Mouse (Mus musculus): ENCODE data around the gene Col26a1. TPM values are rescaled to one million over a fixed set of nuclear protein-coding genes. Genes with fewer than 3 reads are reported as not detected.

The Col26a1 gene
- total RNA-seq (2021), result 10 to 100 TPM; 17.5 to 22.3 TPM
- long read RNA-seq, experiment 1, partial matches to known transcripts, result 1 of 9 reads
- long read RNA-seq, experiment 1, other reads (novel, unspliced or antisense), result 3 of 9 reads
- long read RNA-seq, experiment 2, transcript Col26a1-201 (13 exons, 2,724 nt), result minor isoform, 6 of 29 reads
- long read RNA-seq, experiment 2, transcript Col26a1-202 (13 exons, 2,781 nt), result major isoform, 16 of 29 reads
- long read RNA-seq, experiment 2, partial matches to known transcripts, result 4 of 29 reads
- long read RNA-seq, experiment 2, other reads (novel, unspliced or antisense), result 3 of 29 reads

- peak in 1 of 2 experiments; percentile 8 for DNase-seq (ENCODE audit: low spot score in 2 of 2)
These were observed at the start of gene Col26a1 for GRCm38 (mm10) chr5:136882788-136883439. Col26a1 (minus strand) TSS chr5:136883209.

- no peak for DNase-seq (ENCODE audit: low spot score in 2 of 2)
These were observed 48.9 kb upstream of the Col26a1 start for GRCm38 (mm10) chr5:136931896-136932295.

- peak; percentile 52 to 62 for DNase-seq (ENCODE audit: low spot score in 2 of 2)
These were observed 46.1 kb upstream of the Col26a1 start for GRCm38 (mm10) chr5:136929073-136929472.

GRCm38 (mm10) chr5:136923751-136924478 is 40.9 kb upstream of the Col26a1 start:
- no peak for DNase-seq (ENCODE audit: low spot score in 2 of 2)

- no peak for DNase-seq (ENCODE audit: low spot score in 2 of 2)
These were observed 39.8 kb upstream of the Col26a1 start for GRCm38 (mm10) chr5:136922830-136923229.

- DNase-seq (ENCODE audit: low spot score in 2 of 2), result no peak
These were observed 36.7 kb upstream of the Col26a1 start for GRCm38 (mm10) chr5:136919546-136920301.

- peak; percentile 16 to 51 for DNase-seq (ENCODE audit: low spot score in 2 of 2)
These were observed 35.9 kb upstream of the Col26a1 start for GRCm38 (mm10) chr5:136918655-136919472.

- DNase-seq (ENCODE audit: low spot score in 2 of 2), result no peak
These were observed 34.7 kb upstream of the Col26a1 start for GRCm38 (mm10) chr5:136917613-136918242.

- no peak for DNase-seq (ENCODE audit: low spot score in 2 of 2)
These were observed 31.2 kb upstream of the Col26a1 start for GRCm38 (mm10) chr5:136914183-136914582.

GRCm38 (mm10) chr5:136907991-136908857 is 25.2 kb upstream of the Col26a1 start, which contains the start of gene Ift22:
Ift22 (plus strand) TSS chr5:136908150.
- peak; percentile 88 to 89 for DNase-seq (ENCODE audit: low spot score in 2 of 2)

GRCm38 (mm10) chr5:136907587-136907986 is 24.6 kb upstream of the Col26a1 start:
- no peak for DNase-seq (ENCODE audit: low spot score in 2 of 2)

GRCm38 (mm10) chr5:136905630-136906029 is 22.6 kb upstream of the Col26a1 start:
- no peak for DNase-seq (ENCODE audit: low spot score in 2 of 2)

GRCm38 (mm10) chr5:136904621-136905020 is 21.6 kb upstream of the Col26a1 start:
- DNase-seq (ENCODE audit: low spot score in 2 of 2), result no peak

- no peak for DNase-seq (ENCODE audit: low spot score in 2 of 2)
These were observed 12.5 kb upstream of the Col26a1 start for GRCm38 (mm10) chr5:136895529-136895963.

- DNase-seq (ENCODE audit: low spot score in 2 of 2), result no peak
These were observed 12.0 kb upstream of the Col26a1 start for GRCm38 (mm10) chr5:136894840-136895528.

GRCm38 (mm10) chr5:136888539-136889355 is 5.7 kb upstream of the Col26a1 start:
- no peak for DNase-seq (ENCODE audit: low spot score in 2 of 2)

GRCm38 (mm10) chr5:136886957-136887356 is 3.9 kb upstream of the Col26a1 start:
- no peak for DNase-seq (ENCODE audit: low spot score in 2 of 2)

Measured in adrenal gland, postnatal 4 days (tissue).